Mouse (Mus musculus) c-Kit-positive CD71-negative TER-119-negative erythroid progenitor cells, embryonic 14.5 days (primary cell): ENCODE measurements around the gene Pou3f1.
"Not testable (repeated sequence)": the region's sequence is repeated elsewhere in the genome, so short reads cannot be mapped to it uniquely, and the experiment has no call there.

Source experiments
- DNase-seq: peaks from one replicate; pipeline ENCODE4 v3.0.0-alpha.2; 2013; ENCODE audit warnings: low read depth

Pou3f1 gene

GRCm38 (mm10) chr4:124691455-124691854, 34.8 kb downstream of the Pou3f1 start:
- DNase-seq: no peak

DNA sequence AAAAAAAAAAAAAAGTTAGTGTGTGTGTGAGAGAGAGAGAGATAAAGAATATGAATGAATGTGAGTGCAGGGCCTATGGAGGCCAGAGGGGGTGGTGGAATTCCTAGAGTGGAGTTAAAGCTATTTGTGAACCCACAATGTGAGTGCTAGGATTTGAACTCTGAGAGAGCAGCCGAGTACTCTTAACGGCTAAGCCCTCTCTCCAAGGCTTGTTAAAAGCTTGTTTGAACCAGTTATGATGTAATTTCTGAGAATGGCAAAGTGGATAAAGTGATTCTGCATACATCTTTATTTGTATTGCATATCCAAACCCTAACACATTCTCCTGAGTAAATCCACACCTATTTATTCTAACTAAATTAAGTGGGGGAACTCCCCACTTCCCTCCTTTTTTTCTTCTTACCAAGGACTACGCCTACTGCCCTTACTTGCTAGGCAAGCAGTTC, 35.8 kb downstream of the Pou3f1 start:
- no peak for DNase-seq

GRCm38 (mm10) chr4:124693135-124693894, 36.7 kb downstream of the Pou3f1 start, which contains the start of gene Utp11:
Gene Utp11, minus strand, starts transcription at chr4:124693600.
- DNase-seq: peak; percentile 81

- DNase-seq: no peak
Measured at GRCm38 (mm10) chr4:124694572-124694971, 38.0 kb downstream of the Pou3f1 start.

- DNase-seq: no peak
Measured at GRCm38 (mm10) chr4:124695786-124696516, 39.3 kb downstream of the Pou3f1 start.

DNA sequence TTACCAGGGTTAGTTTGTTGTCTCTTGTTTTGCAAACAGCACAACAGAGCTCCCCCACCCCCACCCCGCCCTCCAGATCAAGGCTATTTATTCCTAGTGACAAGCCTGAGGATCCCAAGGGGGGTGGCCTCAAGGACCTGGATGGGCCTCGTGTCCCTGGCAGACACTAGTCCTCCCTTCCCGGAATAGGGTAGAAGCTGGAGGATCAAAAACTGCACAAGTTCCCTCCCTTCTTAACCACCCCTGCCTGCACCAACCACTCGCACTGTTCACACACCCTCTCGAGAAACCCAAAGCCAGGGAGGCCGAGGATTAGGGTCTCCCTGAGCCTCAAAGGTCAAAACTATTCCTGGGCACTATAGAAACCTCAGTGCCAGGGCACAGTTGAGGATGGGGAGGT, 43.2 kb downstream of the Pou3f1 start:
- DNase-seq: no peak

- no peak for DNase-seq
Measured at GRCm38 (mm10) chr4:124700248-124700971, 43.8 kb downstream of the Pou3f1 start, which contains the start of gene Fhl3. Gene Fhl3, plus strand, starts transcription at chr4:124700701.

DNA sequence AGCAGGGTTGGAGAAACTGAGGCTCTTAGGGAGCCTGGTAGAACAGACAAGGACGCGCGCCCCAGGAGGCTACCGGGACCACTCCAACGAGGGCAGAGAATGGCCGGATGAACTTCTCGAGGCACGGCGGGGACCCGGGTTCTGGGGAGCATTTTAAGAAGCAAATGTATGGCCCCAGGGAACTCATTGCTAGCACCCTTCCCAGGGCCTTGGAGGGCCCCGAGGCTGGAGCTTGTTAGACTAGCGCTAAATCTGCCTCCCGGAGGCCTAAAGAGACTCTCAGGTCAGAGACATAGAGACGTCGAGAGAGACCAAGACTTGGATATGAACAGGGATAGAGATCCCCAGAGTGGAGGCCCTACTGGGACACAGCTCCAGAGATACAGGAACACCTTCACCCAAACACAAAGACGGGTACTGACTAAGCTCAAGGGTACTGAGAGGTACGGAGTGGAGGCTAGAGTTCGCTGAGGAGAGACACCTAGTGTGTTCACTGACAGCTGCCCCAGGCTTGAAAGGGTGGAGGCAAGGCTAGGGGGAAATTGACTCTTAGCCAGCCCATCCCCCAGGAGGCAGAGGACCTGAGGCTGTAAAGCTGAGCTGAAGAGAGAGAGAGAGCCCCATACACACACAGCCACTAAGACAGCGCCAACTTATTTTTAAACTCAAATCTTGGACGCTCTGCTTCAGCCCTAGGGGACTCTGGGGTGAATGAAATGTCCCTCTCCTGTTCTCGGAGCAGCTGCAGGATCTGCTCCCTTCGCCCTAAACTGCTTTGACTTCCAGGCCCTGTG, 44.6 kb downstream of the Pou3f1 start:
- no peak for DNase-seq

DNA sequence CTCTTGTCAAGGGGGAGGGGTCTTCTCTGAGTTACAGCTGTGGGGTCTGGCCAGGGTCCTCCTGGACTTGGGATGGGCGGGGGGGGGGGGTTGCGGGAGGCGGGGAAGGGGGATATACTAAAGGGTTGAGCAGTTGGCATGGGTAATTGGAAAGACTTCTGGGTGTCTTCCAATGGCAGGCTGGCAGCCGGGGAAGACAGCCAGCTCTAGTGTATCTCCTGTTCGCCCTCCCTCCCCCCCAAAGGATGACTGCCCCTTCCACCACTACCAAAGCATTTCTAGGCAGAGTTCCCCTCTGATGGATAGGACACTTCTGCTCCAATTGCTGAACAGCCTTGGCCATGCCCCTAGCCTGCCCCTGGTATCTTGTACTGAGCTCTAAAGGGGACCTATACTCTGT, 45.3 kb downstream of the Pou3f1 start:
- no peak for DNase-seq

DNA sequence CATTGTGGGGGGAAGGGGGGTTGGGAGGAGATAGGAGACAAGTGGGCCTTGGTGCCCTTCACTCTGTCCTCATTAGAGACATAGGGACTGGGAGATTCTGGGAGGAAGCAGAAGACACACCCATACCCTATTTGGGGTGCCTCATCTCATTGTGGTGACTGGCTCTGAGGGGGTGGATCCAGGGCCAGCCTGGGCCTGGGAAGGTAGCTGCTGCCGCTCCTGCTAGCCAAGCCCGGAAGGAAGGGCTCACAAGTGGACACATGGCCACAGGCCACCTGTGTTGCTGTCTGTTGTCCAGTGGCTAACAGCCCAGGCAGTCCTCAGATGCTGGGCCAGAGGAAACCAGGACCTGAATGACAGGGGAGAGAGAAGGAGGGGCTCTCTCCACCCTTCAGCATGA, 46.8 kb downstream of the Pou3f1 start:
- DNase-seq: no peak

DNA sequence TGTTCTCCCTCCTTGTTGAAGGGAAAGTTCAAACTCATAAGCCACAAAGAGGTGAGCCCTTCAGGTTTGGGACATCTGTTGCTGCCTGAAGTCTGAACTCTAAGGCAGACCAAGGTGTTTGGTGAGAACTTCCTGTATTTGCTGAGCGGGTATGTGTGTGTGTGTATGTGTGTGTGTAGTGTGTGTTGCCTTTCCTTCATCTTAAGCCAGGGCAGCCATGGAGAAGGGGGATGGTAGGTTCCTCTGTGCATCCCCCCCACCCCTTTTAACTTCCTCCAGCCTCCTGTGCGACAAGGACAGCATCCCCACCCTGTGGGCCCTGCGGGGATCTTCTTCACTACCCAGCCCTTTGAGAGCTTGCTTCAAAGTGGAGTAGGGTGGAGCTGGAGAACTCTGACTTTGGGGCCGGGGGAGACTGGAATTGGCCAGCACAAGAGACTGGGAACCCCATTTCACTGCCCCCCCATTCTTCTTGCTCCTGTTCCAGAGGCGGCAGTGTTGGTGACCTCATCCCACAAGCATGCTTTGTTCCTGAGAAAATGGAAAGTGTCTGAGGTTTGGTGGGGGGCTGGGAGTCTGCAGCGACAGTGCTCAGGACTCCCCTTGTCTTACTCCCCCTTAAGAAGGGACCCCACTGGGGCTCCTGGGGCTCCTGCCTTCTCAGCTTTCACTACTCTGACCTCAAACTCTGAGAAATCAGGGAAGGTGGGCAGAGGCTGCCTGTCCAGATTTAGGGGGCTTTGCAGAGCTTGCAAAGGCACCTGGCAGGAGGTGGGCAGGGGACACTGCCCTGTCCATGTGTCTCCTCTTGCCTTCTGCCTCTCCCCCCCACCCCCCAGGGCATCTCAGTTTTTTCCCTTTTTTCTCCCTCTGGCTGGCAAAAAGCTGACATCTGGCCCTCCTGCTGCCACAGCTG, 47.5 kb downstream of the Pou3f1 start:
- no peak for DNase-seq

GRCm38 (mm10) chr4:124704797-124705474, 48.3 kb downstream of the Pou3f1 start:
- DNase-seq: no peak

DNA sequence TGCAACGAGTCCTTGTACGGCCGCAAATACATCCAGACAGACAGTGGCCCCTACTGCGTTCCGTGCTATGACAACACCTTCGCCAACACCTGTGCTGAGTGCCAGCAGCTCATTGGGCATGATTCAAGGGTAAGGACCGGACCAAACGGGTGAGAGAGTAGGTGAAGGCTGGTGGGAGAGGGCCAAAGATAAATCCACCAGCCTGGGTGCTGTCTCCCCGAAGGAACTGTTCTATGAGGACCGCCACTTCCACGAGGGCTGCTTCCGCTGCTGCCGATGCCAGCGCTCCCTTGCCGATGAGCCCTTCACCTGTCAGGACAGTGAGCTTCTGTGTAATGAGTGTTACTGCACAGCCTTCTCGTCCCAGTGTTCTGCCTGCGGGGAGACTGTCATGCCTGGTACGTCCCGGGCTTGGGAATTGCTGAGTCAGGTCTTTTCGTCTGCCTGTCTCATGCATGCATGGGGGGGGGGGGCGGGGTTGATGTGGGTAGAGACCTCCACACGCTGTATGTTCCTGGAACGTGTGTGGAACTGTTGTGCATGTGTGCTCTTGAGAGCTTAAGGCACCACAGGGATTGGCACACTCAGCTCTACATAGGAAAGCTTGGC, 49.2 kb downstream of the Pou3f1 start:
- DNase-seq: no peak

DNA sequence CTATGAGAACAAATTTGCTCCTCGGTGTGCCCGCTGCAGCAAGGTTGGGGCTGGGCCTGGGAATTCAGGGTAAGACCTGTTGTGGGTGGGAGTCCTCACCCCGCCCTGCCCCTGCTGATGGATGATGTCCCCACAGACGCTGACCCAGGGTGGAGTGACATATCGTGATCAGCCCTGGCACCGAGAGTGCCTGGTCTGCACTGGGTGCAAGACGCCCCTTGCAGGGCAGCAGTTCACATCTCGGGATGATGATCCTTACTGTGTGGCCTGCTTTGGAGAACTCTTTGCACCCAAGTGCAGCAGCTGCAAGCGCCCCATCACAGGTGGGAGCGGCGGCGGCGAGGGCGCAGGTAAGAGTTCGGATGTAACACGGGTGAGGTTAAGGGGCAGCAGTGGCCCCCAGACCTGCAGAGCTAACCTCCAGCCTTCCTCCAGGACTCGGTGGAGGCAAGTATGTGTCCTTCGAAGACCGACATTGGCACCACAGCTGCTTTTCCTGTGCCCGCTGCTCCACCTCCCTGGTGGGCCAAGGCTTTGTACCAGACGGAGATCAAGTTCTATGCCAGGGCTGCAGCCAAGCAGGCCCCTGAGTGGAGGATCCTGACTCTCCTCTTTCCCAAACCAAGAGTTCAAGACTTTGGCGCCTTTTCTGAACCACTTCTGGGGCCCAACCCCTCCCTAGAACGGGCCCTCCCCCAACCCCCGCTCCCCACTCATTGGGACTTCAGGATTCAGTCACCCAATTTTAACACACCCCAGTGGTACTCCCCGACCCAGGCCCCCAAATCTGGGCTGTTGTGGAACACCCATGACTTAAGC, 51.0 kb downstream of the Pou3f1 start:
- not testable (repeated sequence) for DNase-seq

DNA sequence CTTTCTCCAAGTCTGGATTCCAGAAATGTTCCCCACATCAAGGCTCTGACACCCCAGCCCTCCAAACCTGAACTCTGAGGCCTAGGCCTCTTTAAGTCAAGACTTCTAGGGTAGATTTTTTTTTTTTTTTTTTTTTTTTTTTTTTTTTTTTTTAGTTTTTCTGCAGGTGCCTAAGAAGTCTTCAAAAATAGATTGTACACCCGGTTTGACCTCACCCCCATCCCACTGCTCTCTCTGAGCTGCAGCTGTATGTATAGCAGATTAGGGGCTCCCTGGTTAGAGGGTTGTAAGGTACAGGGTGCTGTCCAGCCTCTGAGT, 51.6 kb downstream of the Pou3f1 start:
- DNase-seq: not testable (repeated sequence)

GRCm38 (mm10) chr4:124708518-124709477, 52.2 kb downstream of the Pou3f1 start:
- DNase-seq: peak; percentile 76

DNA sequence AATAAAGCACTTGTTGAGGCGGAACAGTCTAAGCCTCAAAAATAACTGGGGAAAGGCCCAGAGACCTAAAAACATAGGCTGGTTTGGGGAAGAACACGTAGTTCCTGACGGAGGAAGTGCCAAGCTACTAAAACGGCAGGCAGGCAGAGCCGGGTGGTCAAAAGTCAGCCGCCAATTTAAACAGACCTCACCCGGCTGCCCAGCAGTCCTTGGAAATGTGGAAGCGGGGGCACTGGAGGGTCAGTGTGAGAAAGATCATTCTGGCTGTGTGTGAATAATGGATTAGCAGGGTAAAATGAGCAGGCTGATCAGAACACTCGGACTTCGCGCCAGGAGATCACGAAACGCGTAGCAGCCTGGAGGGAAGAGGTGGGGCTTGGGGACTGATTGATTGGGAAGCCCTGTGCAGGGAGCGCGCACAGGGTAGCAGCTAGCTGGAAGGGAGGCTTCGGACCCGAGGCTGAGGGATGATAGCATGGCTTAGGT, 53.4 kb downstream of the Pou3f1 start:
- DNase-seq: no peak
